Mouse (Mus musculus) liver, embryonic 16.5 days (tissue): Measurements from ENCODE around the gene Fam19a2. TPM values are rescaled to one million over a fixed set of nuclear protein-coding genes. Genes with fewer than 3 reads are reported as not detected.
A peak's percentile ranks its signal among the peaks of the same experiment; 100 is the strongest.

Experiments
- ATAC-seq: fragments of 200-750 bp; cut with Nextera tagmentation; 2 replicates; pipeline ENCODE4 v1.8.0; 2017; ENCODE audit warnings: low read depth, mild to moderate bottlenecking, moderate number of reproducible peaks, moderate library complexity
- H3K27ac ChIP-seq: fragments of 300-500 bp; sonication (generic); 2 replicates; pipeline ENCODE4 v1.5.1; 2014; ENCODE audit warnings: mild to moderate bottlenecking, low read length
- H3K27me3 ChIP-seq: fragments of 300-500 bp; sonication (generic); 2 replicates; pipeline ENCODE4 v1.6.1; 2014; ENCODE audit warnings: low read depth, low read length, mixed read lengths; ENCODE audit not compliant: control insufficient read depth, insufficient read depth
- H3K36me3 ChIP-seq: fragments of 300-500 bp; sonication (generic); 2 replicates; pipeline ENCODE4 v1.6.1; 2014; ENCODE audit warnings: mild to moderate bottlenecking; ENCODE audit not compliant: control insufficient read depth, insufficient read depth
- H3K4me1 ChIP-seq: fragments of 300-500 bp; sonication (generic); 2 replicates; pipeline ENCODE4 v1.6.1; 2014; ENCODE audit warnings: low read depth, low read length, mixed read lengths; ENCODE audit not compliant: control insufficient read depth
- H3K4me2 ChIP-seq: fragments of 300-500 bp; sonication (generic); 2 replicates; pipeline ENCODE4 v1.6.1; 2014; ENCODE audit warnings: low read depth, low read length, mixed read lengths
- H3K4me3 ChIP-seq: fragments of 300-500 bp; sonication (generic); 2 replicates; pipeline ENCODE4 v1.5.1; 2014; ENCODE audit warnings: low read depth, mild to moderate bottlenecking, low read length
- H3K9ac ChIP-seq: fragments of 300-500 bp; sonication (generic); 2 replicates; pipeline ENCODE4 v1.6.1; 2014; ENCODE audit warnings: low read depth, low read length
- H3K9me3 ChIP-seq: fragments of 300-500 bp; sonication (generic); replicated peaks from 2 replicates; pipeline ENCODE4 v1.6.1; 2016; ENCODE audit warnings: low read length; ENCODE audit not compliant: control insufficient read depth
- WGBS: fragments of 180-500 bp; shearing (Covaris S2); extraction: QIAGEN DNeasy Blood & Tissue Kit; methylation state at CpG from one replicate; pipeline ENCODE4 v1.1.7; 2014; ENCODE audit not compliant: insufficient replicate concordance; 5-methylcytosine and 5-hydroxymethylcytosine counted together
- polyA plus RNA-seq: library from polyadenylated mRNA; unstranded; fragments of >200 nt; fragmentation: Nextera tagmentation; extraction: Ambion mirVana; gene quantifications from 2 replicates; pipeline ENCODE4 v1.2.1, GENCODE M21; 2015

Gene Fam19a2
- 0.24 and 0.30 TPM in 2 replicates for polyA plus RNA-seq

DNA sequence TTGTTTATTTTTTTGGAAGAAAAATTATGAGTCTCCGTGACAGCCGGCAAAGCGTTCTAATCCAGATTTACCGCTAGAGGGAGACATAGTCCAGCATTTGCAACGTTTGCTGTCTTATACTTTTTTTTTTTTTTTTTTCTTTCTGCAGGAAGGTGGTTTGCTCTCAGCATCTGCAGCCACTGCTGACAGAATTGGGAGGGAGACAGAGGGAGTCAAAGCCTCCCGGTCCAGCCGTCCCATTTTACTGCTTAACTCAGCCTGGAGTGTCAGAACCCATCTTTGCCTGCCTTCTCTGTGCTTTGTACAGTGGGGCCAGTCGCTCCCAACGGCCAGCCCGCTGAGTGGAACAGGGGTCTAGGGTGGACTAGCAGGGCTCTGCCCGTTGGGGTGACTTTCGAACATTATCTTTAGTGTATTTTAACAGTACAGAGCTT lies at the start of gene Fam19a2:
Gene Fam19a2 (plus strand): TSS at position 121 of the 434 bp plus-strand sequence.
- Histone ChIP-seq H3K27ac (no peak within 1 kb of the TSS), H3K4me3 (peak within 1 kb of the TSS; percentile 45), H3K9me3 (no peaks in the 10 kb centered on the region), H3K9ac (no peak within 1 kb of the TSS), H3K4me2 (peak within 1 kb of the TSS; percentile 58), H3K4me1 (no peaks in the 10 kb centered on the region), H3K27me3 (peaks cover 30% of the 10 kb centered on the region), H3K36me3 (no peaks in the 10 kb centered on the region)
- 3% methylated on average over 12 of the region's 12 CpGs for WGBS
- ATAC-seq, result no peak; the same call in 1 of the 2 replicates

DNA sequence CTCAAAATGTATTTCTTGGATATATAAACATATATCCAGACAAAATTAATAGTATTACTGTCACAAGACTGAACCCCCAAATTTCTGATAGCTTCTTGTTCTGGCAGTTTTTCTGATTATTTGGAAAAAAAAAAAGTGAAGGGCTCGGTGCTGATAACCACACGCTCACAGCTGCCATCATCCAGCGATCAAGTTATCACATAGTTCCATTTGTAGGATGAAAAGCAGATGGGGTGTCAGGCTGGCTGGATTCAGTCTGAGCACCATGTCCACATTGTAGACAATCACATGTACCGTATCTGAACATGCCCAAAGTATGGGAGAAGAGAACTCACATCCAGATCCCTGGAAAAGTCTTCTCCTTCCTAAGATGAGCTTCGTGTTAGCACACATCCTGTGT lies 41.0 kb upstream of the Fam19a2 start:
- peak; percentile 71 for ATAC-seq
- H3K9me3 ChIP-seq, result no peaks in the 10 kb centered on the region
- no peaks in the 10 kb centered on the region for H3K27me3 ChIP-seq
- H3K9ac ChIP-seq, result no peak overlapping the region
- WGBS, result 61% methylated on average over 5 of the region's 5 CpGs
- no peak overlapping the region for H3K4me2 ChIP-seq
- H3K36me3 ChIP-seq, result no peaks in the 10 kb centered on the region
- no peaks in the 10 kb centered on the region for H3K4me1 ChIP-seq
- no peak overlapping the region for H3K4me3 ChIP-seq
- no peak overlapping the region for H3K27ac ChIP-seq

DNA sequence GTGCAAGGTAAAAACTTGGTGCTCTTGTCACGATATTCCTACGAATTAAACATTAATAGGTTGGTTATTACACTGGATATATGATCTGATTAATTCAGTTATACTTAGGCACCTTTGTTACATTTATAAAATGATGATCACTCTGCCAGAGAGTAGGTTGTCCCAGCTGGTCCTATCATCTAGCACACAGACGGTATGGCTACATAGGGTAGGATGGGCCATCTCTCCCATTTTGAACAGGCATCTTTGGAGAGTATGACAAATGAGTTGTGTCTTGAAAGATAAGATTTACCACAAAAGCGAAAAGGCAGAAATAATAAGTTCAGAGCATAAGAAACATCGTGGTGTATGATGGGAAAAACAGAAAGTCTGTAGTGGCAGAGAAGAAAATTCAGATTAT lies 34.4 kb upstream of the Fam19a2 start:
- no peaks in the 10 kb centered on the region for H3K36me3 ChIP-seq
- no peak overlapping the region for H3K4me2 ChIP-seq
- WGBS, result 53% methylated on average over 5 of the region's 5 CpGs
- H3K27me3 ChIP-seq, result no peaks in the 10 kb centered on the region
- no peaks in the 10 kb centered on the region for H3K4me1 ChIP-seq
- H3K27ac ChIP-seq, result no peak overlapping the region
- no peaks in the 10 kb centered on the region for H3K9me3 ChIP-seq
- ATAC-seq, result no peak
- no peak overlapping the region for H3K9ac ChIP-seq
- no peak overlapping the region for H3K4me3 ChIP-seq

DNA sequence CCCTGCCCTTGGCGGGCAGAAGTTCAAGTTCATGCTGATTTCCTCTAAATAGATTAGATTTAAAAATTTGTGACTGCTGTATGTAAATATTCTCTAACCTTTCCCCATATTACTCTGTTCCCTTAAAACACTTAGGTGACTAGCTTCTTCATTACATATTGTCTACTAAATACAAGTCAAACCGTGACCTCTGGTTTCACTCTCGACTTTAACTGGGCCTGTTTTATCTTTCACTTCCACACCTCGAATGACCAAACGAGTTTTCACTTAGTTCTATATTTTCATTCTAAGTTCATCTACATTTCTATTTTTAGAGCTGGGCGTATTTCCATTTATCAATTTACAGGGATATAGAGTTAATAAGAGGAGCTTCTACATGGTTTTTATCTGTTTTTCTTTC lies 15.7 kb upstream of the Fam19a2 start:
- Histone ChIP-seq H3K27me3 (no peaks in the 10 kb centered on the region), H3K9me3 (no peaks in the 10 kb centered on the region), H3K36me3 (no peaks in the 10 kb centered on the region), H3K4me2 (no peak overlapping the region), H3K4me3 (no peak overlapping the region), H3K27ac (no peak overlapping the region), H3K4me1 (no peaks in the 10 kb centered on the region), H3K9ac (no peak overlapping the region)
- WGBS, result 51% methylated on average over 6 of the region's 6 CpGs
- ATAC-seq, result no peak

DNA sequence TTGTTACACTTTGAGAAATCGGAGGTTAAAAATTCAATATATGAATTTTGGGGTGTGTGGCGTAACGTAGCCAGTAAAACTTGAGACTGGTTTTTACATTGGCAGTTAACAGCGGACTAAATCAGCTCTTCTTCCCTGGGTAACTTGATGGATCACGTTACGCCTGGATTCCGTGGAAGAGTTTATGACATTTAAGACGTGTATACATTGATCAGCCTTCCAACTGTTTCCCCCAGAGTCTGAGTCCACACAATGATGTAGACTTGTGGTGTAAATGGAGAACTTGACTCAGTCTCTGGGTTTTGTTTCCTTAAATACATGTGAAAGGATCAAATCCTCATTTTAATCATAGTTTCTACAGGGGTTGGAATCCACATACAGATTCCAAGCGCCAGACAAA lies 11.9 kb upstream of the Fam19a2 start:
- no peak overlapping the region for H3K9ac ChIP-seq
- WGBS, result 72% methylated on average over 9 of the region's 9 CpGs
- no peak overlapping the region for H3K4me3 ChIP-seq
- H3K4me1 ChIP-seq, result no peaks in the 10 kb centered on the region
- no peaks in the 10 kb centered on the region for H3K27me3 ChIP-seq
- H3K36me3 ChIP-seq, result no peaks in the 10 kb centered on the region
- ATAC-seq, result no peak
- no peaks in the 10 kb centered on the region for H3K9me3 ChIP-seq
- H3K27ac ChIP-seq, result no peak overlapping the region
- no peak overlapping the region for H3K4me2 ChIP-seq

DNA sequence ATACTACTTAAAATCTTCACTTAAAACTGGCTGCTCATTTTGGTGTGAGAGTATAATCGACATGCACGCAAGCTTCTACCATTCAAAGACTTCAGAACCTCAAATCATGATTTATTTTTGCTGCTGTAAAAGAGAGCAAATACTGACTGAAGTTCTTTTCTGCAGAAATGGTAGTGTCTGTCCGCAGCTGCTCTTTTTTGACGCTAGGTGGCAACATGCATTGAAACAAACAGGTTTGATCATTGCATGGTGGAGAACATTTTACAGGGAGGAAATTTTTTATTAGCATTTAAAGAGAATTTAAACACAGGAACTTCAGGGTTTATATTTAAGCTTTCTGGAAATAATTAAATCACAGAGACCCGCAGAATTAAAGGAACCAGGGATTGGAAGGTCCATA lies 9.5 kb upstream of the Fam19a2 start:
- no peak for ATAC-seq
- Histone ChIP-seq H3K36me3 (no peaks in the 10 kb centered on the region), H3K4me3 (no peak overlapping the region), H3K9me3 (no peaks in the 10 kb centered on the region), H3K9ac (no peak overlapping the region), H3K4me2 (no peak overlapping the region), H3K27me3 (no peaks in the 10 kb centered on the region), H3K4me1 (no peaks in the 10 kb centered on the region), H3K27ac (no peak overlapping the region)
- WGBS, result 28% methylated on average over 5 of the region's 5 CpGs

DNA sequence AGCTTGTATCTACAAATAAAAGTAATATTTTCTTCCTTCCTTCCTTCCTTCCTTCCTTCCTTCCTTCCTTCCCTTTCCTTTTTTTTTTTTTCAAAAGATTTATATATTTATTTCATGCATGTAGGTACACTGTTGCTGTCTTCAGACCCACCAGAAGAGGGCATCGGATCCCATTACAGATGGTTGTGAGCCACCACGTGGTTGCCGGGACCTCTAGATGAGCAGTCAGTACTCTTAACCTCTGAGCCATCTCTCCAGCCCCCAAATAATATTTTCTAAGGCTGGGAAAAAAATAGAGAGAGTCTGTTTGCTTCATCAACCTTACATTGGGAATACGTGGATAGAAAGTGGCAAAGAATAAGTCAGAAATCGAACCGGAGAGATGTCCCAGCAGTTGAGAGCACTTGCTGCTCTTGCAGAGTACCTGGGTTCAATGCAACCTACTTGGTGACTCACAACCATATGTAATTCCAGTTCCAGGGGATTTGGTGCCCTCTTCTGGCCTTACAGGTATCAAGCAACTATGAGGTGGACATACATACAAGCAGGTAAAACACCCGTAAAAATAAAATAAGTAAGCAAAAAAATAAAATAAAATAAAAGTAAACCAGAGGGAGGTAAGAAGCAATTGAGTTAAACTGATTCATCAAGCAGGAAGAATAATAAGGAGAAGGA lies 8.0 kb upstream of the Fam19a2 start:
- Histone ChIP-seq H3K9me3 (no peaks in the 10 kb centered on the region), H3K4me2 (no peak overlapping the region), H3K36me3 (no peaks in the 10 kb centered on the region), H3K27ac (no peak overlapping the region), H3K9ac (no peak overlapping the region), H3K4me3 (no peak overlapping the region), H3K27me3 (no peaks in the 10 kb centered on the region; the same call in 1 of the 2 replicates), H3K4me1 (no peaks in the 10 kb centered on the region)
- ATAC-seq, result no peak
- 59% methylated on average over 7 of the region's 7 CpGs for WGBS

DNA sequence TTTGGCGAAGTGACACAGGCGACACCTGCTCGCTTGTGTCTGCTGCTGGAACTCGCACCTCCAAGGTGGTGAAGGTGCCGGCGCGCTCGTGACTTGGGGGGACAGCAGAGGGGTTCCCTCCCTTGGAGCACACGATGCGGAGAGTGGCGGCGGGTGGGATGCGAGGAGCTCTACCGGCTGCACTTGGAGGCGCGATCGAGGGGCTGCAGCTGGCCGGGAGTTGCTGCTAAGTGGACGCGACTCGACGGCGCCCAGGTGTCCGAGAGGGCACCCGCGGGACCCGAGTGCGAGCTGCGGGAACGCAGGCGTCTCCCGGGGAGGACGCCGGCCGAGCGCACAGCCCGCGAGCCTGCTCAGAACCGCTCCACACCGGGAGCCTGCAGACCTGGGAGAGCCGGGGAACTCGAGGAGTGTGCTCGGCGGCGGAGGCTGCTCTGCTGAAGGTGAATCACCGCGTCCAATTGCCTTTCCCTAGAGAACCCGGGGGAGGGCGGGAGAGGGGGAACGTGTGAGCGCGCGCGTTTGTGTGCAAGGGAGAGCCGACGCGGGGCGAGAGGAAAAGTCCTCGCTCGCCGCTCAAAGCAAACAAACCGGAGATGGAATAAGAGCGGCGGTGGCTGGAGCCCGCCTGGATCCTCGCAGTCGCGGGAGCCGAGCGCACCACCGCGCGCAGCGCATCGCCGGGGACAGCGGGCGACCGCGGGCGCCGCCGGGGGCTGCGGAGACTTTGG lies 830 bp downstream of the Fam19a2 start:
- peaks cover 30% of the 10 kb centered on the region for H3K27me3 ChIP-seq

DNA sequence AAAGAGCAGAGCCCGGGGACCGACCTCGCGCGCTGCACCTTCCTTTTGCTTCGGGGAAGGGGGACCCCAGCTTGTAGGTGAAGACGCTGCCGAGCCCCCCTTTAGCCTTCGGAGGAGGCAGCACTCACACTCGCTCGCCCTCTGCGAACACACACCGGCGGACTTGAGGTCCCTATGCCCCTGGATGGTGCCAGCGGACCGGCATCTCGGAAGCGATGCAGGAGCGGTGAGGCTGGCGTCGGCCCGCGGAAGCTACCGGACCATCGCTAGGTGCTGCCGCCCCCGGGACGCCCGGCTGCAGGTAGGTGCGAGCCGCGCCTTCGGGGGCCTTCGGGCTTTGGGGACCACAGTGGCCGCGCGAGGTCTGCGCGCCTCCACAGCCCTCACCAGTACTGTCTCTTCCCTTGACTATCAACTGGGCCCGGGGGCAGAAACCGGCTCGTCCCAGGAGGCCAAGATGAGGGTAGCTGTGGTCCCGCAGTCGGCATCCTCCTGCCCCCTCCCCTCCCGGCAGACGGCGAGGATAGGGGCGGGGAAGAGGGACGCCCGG lies 1.5 kb downstream of the Fam19a2 start:
- H3K9ac ChIP-seq, result no peak overlapping the region
- H3K4me2 ChIP-seq, result peak overlapping the region; percentile 58
- ATAC-seq, result no peak
- H3K9me3 ChIP-seq, result no peaks in the 10 kb centered on the region
- H3K27ac ChIP-seq, result no peak overlapping the region
- peak overlapping the region; percentile 45 for H3K4me3 ChIP-seq
- H3K4me1 ChIP-seq, result no peaks in the 10 kb centered on the region
- peaks cover 30% of the 10 kb centered on the region for H3K27me3 ChIP-seq
- whole genome bisulfite sequencing, result 2% methylated on average over 45 of the region's 50 CpGs
- no peaks in the 10 kb centered on the region for H3K36me3 ChIP-seq

More for the DNA sequence above, 830 bp downstream of the Fam19a2 start:
- under 1% methylated on average over 83 of the region's 84 CpGs for WGBS
- no peaks in the 10 kb centered on the region for H3K9me3 ChIP-seq
- H3K4me3 ChIP-seq, result peak overlapping the region; percentile 45
- no peak overlapping the region for H3K9ac ChIP-seq
- no peaks in the 10 kb centered on the region for H3K4me1 ChIP-seq
- H3K27ac ChIP-seq, result no peak overlapping the region
- peak overlapping the region; percentile 58 for H3K4me2 ChIP-seq
- ATAC-seq, result no peak
- no peaks in the 10 kb centered on the region for H3K36me3 ChIP-seq
